Mouse (Mus musculus) v-Abl transformed pro-B cells (cell line): ENCODE results near the gene Eif3b.

Source experiments
- in situ Hi-C, 2 experiments: fragments of 400-800 bp; cut with MboI; formaldehyde crosslinking; loops; one replicate each; pipeline ENCODE4 v1.15.1; 2025; ENCODE audit not compliant: unreplicated experiment in 2 of 2

Gene Eif3b

DNA sequence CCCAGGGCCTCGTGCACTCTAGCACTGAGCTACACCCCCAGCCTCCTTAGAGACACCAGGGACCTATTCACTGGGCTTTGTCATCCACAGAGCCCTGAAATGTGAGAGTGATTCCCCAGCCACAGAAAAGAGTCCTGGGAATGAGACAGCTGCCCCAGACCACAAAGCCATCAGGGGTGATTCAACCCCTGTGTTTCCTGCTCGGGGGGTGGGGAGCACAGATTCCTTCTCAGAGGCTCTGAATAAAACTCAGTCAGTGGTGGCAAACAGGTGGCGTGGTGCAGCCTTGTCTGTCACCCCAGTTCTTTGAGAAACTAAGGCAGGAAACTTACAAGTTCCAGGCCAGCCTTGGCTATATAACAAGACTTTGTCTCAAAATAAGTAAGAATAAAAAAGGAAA is 42.3 kb downstream of the Eif3b start:
- in situ Hi-C loops: loop anchor here (10.0 to 25.0 kb wide), 2 partner anchors 1851 to 1863 kb away; no protein-coding TSS in a partner anchor

DNA sequence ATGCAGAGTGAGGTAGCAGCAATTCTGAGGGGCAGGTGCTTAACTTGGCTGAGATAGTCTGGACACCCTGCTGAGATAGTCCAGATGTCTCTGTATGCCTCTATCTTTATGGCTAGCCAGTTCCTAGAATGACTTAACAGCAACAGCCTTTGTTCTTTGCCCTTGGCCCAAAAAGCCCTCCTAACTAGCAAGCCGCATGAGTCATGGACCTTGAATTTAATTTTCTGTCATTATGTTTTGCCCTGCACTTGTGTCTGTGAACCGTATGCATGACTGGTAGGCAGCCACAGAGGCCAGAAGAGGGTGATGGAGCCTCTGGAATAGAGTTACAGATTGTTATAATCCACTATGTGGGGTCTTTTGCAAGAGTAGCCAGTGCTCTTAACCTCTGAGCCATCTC is 44.0 kb downstream of the Eif3b start:
- in situ Hi-C loops: loop anchor here (10.0 to 25.0 kb wide), 2 partner anchors 1849 to 1862 kb away; no protein-coding TSS in a partner anchor

DNA sequence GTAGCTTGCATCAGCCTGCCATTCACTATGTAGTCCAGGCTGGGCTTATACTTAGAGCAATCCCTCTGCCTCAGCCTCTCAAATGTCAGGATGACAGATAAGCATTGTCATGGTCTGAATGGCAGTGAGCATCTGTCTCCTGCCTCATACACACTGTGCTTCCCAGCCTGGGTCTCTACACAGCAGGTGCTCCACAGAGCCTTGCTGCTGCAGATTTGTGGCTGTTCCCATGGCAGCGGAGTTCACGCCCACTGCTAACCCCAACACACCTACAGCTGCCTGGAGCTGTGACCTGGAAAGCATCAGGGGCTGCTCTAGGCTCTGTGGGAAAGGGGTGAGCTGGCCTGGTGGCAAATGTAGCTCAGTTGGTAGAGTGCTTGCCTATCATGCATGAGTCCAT is 45.8 kb downstream of the Eif3b start:
- in situ Hi-C loops: loop anchor here (10.0 to 25.0 kb wide), 2 partner anchors 1847 to 1860 kb away; no protein-coding TSS in a partner anchor

DNA sequence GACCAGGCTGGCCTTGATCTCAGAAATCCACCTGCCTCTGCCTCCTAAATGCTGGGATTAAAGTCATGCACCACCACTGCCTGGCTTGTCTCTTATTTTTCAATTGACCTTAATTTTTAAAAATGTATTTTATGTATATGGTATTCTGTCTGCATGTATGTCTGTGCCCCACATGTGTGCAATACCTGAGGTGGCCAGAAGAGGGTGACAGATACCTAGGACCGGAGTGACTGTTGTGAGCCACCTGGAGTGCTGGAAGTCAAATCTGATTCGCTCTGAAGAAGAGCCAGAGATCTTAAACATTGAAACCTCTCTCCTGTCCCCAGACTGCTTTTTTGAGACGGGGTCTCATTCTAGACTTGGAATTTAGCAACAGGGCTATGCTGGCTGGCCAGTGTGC is 53.2 kb downstream of the Eif3b start:
- in situ Hi-C loops: loop anchor here (5.0 to 25.0 kb wide), 2 partner anchors 65 to 1840 kb away; no protein-coding TSS in a partner anchor

DNA sequence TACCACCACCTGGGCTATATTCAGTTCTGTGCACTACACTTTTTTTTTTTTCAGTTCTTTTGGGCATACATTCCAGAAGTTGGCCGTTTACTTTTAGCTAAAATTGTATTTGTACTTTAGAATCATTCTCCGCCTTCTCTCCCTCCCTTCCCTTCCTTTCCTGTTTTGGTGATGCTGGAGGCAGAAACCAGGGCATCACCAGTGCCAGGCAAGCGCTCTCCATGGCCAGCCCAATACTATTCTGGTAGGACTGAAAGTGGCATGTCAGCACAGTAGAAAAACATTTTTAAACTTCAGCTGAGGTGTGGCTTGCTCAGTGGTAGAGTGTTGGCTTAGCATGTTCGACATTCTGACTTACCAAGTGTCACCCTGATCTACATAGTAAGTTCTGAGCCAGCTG is 62.3 kb downstream of the Eif3b start:
- in situ Hi-C loops: no loop called here

GRCm38 (mm10) chr5:140491142-140491541 is 72.0 kb downstream of the Eif3b start:
- in situ Hi-C loops: no loop called here

GRCm38 (mm10) chr5:140492684-140493233 is 73.6 kb downstream of the Eif3b start:
- in situ Hi-C loops: no loop called here
